Mouse (Mus musculus): Measurements from ENCODE around the gene Tmem8b. TPM values are rescaled to one million over a fixed set of nuclear protein-coding genes. Genes with fewer than 3 reads are reported as not detected.

Tmem8b gene
- polyA plus RNA-seq, 1 experiment from 2014 or later, result 2.0 TPM

DNA sequence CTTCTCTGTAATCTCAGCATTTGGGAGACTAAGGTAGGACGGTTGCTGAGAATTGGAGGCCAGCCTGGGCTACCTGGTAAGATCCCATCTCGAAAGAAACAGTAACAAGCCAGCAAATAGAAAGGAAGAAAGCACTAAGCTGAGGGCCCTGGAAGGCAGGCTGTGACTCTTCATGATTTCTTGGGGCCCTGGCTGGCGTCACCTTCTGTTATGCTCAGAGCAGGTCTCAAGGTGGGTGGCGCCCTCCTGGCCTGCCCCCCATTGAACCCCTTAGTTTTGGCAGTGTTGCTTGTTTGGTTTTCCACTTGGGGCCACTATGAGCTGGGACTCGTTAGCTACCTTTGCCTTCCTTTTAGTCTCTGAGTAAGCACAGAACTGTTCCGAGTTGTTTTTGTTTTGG, 32.0 kb upstream of the Tmem8b start:
- 83% methylated on average over 6 of the region's 6 CpGs for WGBS
- Histone ChIP-seq H3K4me3 (replicated peaks; ENCODE audit: low read depth, low read length) (no peak overlapping the region), H3K36me3 (ENCODE audit: insufficient read depth, low read length) (no peaks in the 10 kb centered on the region), H3K27ac (no peak overlapping the region), H3K4me1 (replicated peaks; ENCODE audit: insufficient read depth, low read length) (0 out of 2 replicates have a peak, but pooled peaks cover 8% of the 10 kb centered on the region), H3K4me2 (ENCODE audit: low read length) (no peak overlapping the region), H3K9ac (ENCODE audit: low read depth, low read length) (no peak overlapping the region), H3K9me3 (replicated peaks; ENCODE audit: low read length) (no peaks in the 10 kb centered on the region), H3K27me3 (ENCODE audit: insufficient read depth, low read length) (no peaks in the 10 kb centered on the region)
- DNase-seq (ENCODE audit: low spot score) (no peak), ATAC-seq (replicated peaks; ENCODE audit: low FRiP score, low read depth) (no peak)
- no peak for TF ChIP-seq CTCF (IDR thresholded peaks at IDR 0.05; ENCODE audit: low read depth)

DNA sequence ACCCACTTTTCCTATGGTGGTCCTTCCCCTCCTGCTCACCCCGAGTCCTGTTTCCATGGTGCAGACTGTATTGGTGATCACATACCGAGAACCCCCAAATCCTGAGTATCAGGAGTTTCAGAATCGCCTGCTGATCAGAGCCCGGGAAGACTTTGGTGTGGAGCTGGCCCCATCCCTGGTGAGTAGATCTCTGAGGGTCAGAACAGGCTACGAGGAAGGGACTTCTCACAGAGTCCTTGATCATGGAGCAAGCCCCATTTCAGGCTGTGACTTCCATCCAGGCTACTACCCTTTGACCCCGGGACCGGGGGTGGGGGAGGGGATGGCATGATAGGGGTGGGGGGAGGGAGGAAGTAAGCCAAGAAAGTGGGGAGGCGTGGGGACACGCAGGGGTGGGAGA, 28.7 kb upstream of the Tmem8b start:
- Histone ChIP-seq H3K9ac (ENCODE audit: low read depth, low read length) (no peak overlapping the region), H3K27me3 (ENCODE audit: insufficient read depth, low read length) (no peaks in the 10 kb centered on the region), H3K9me3 (replicated peaks; ENCODE audit: low read length) (no peaks in the 10 kb centered on the region), H3K4me1 (replicated peaks; ENCODE audit: insufficient read depth, low read length) (no peaks in the 10 kb centered on the region), H3K4me3 (replicated peaks; ENCODE audit: low read depth, low read length) (no peak overlapping the region), H3K36me3 (ENCODE audit: insufficient read depth, low read length) (no peaks in the 10 kb centered on the region), H3K4me2 (ENCODE audit: low read length) (no peak overlapping the region), H3K27ac (no peak overlapping the region)
- TF ChIP-seq CTCF (IDR thresholded peaks at IDR 0.05; ENCODE audit: low read depth), result no peak
- DNase-seq (ENCODE audit: low spot score) (no peak), ATAC-seq (replicated peaks; ENCODE audit: low FRiP score, low read depth) (no peak)
- 76% methylated on average over 9 of the region's 9 CpGs for WGBS

DNA sequence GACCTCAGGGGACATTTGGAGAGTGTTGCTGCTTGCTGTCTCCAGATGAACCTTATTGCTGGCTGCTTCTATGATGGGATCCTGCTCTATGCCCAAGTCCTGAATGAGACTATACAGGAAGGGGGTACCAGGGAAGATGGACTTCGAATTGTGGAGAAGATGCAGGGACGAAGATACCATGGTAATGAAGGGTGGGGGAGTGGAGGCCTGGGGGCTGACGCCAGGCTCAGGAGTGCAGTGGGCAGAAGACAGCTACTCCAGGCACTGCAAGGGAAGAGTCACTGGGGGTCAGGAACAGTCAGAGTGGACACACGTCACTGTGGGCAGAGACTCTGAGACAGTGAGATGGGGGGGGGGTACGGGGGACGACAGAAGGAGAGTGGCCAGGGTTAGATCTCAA, 28.3 kb upstream of the Tmem8b start:
- WGBS, result 84% methylated on average over 6 of the region's 6 CpGs
- DNase-seq (ENCODE audit: low spot score) (no peak), ATAC-seq (replicated peaks; ENCODE audit: low FRiP score, low read depth) (no peak)
- TF ChIP-seq CTCF (IDR thresholded peaks at IDR 0.05; ENCODE audit: low read depth), result no peak
- Histone ChIP-seq H3K9me3 (replicated peaks; ENCODE audit: low read length) (no peaks in the 10 kb centered on the region), H3K4me3 (replicated peaks; ENCODE audit: low read depth, low read length) (no peak overlapping the region), H3K9ac (ENCODE audit: low read depth, low read length) (no peak overlapping the region), H3K27ac (no peak overlapping the region), H3K4me1 (replicated peaks; ENCODE audit: insufficient read depth, low read length) (no peaks in the 10 kb centered on the region), H3K4me2 (ENCODE audit: low read length) (no peak overlapping the region), H3K27me3 (ENCODE audit: insufficient read depth, low read length) (no peaks in the 10 kb centered on the region), H3K36me3 (ENCODE audit: insufficient read depth, low read length) (no peaks in the 10 kb centered on the region)

DNA sequence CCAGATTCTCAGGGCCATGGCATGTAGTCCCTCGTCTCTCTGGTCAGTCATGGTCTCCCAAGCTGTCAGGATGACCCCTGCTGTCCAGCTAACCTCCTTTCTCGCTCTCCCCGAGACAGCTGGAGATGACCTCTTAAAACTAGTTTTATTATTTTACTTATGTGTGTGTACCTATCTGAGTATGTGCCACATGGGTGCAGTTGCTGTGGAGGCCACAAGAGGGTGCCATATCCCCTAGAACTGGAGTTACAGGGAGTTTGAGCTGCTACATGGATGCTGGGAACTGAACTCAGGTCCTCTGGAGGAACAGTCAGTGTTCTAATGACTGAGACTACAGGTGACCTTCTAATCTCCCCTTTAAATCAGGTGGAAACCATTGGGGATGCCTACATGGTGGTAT, 19.0 kb upstream of the Tmem8b start:
- Histone ChIP-seq H3K4me1 (replicated peaks; ENCODE audit: insufficient read depth, low read length) (no peaks in the 10 kb centered on the region), H3K27ac (no peak overlapping the region), H3K4me3 (replicated peaks; ENCODE audit: low read depth, low read length) (no peak overlapping the region), H3K9me3 (replicated peaks; ENCODE audit: low read length) (no peaks in the 10 kb centered on the region), H3K9ac (ENCODE audit: low read depth, low read length) (no peak overlapping the region), H3K4me2 (ENCODE audit: low read length) (no peak overlapping the region), H3K36me3 (ENCODE audit: insufficient read depth, low read length) (peaks cover 4% of the 10 kb centered on the region; the same call in 1 of the 2 replicates), H3K27me3 (ENCODE audit: insufficient read depth, low read length) (no peaks in the 10 kb centered on the region)
- 96% methylated on average over 3 of the region's 3 CpGs for WGBS
- ATAC-seq (replicated peaks; ENCODE audit: low FRiP score, low read depth) (no peak), DNase-seq (ENCODE audit: low spot score) (no peak)
- peak; percentile 44; the same call in 1 of the 2 replicates for TF ChIP-seq CTCF (IDR thresholded peaks at IDR 0.05; ENCODE audit: low read depth)

DNA sequence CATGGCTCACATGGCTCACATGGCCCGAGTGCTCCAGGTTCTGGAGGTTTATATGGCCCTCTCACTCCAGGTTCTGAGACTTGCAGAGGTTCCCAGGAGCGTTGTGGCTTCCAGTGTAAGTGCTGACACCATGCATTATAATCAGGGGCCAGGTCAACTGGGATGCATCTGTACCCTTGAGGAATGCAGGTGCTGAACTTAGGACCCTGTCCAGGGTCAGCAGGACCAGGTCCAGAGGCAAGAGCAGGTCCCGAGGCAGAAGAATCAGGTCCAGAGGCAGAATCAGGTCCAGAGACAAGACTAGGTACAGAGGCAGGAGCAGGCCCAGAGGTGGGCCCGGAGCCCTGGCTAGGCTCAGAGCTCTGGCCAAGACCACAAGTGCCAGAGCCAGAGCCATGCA, 16.0 kb upstream of the Tmem8b start:
- Histone ChIP-seq H3K9me3 (replicated peaks; ENCODE audit: low read length) (no peaks in the 10 kb centered on the region), H3K4me3 (replicated peaks; ENCODE audit: low read depth, low read length) (no peak overlapping the region), H3K4me2 (ENCODE audit: low read length) (no peak overlapping the region), H3K9ac (ENCODE audit: low read depth, low read length) (no peak overlapping the region), H3K27ac (no peak overlapping the region), H3K27me3 (ENCODE audit: insufficient read depth, low read length) (no peaks in the 10 kb centered on the region), H3K4me1 (replicated peaks; ENCODE audit: insufficient read depth, low read length) (no peaks in the 10 kb centered on the region), H3K36me3 (ENCODE audit: insufficient read depth, low read length) (no peaks in the 10 kb centered on the region; the same call in 1 of the 2 replicates)
- no peak for DNase-seq (ENCODE audit: low spot score)
- WGBS, result 91% methylated on average over 4 of the region's 4 CpGs
- TF ChIP-seq CTCF (IDR thresholded peaks at IDR 0.05; ENCODE audit: low read depth), result no peak
- ATAC-seq (replicated peaks; ENCODE audit: low FRiP score, low read depth), result no peak

DNA sequence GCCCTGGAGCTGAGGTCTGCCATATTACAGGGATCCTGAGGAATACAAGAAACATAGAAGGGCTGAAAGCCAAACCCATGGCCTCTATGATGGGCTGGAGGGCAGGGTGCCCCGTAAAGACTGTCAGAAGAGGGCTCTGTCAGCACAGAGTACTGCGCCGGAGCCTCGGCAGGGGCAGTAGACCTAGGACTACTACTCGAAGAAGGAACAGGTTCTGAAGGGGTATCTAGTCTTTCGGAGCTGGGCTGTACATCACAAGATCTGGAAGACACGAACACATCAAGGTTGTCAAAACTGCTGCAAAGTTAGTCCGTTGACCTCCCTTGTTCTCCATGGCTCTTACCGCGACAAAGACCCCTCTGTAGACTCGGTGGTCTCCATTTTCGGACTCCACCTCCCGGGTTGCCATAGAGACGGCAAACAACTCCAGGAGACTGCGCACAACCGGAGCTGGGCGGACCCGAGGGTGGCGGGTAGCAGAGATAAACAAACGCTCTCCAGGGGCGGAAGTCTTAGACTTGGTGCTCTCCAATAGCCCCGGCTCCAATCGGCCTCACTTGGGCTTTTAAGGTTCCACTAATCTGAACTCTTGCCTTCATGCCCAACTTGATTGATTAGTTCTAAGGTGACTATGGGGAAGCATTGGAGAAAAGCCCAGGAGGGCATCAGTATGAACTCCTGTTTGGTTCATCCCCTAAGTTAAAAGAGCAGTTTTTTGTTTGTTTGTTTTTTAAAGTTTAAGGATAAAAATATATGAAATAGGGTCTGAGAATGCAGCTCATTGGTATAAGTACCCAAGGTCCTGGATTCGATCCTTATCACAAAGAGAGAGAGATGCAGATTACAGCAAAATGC, 15.4 kb upstream of the Tmem8b start, which contains the start of gene Spag8:
TSS of gene Spag8 (minus strand) at position 434 of the 855 bp plus-strand sequence.
- no peaks in the 10 kb centered on the region for H3K9me3 ChIP-seq (replicated peaks; ENCODE audit: low read length)
- 19% methylated on average over 24 of the region's 24 CpGs for WGBS
- ATAC-seq (replicated peaks; ENCODE audit: low FRiP score, low read depth), result no peak

More for the DNA sequence above, 15.4 kb upstream of the Tmem8b start, which contains the start of gene Spag8:
- H3K27me3 ChIP-seq (ENCODE audit: insufficient read depth, low read length), result no peaks in the 10 kb centered on the region
- H3K4me2 ChIP-seq (ENCODE audit: low read length), result peak within 1 kb of the TSS; percentile 29; the same call in 1 of the 2 replicates
- DNase-seq (ENCODE audit: low spot score), result peak; percentile 61
- H3K27ac ChIP-seq, result no peak within 1 kb of the TSS
- no peaks in the 10 kb centered on the region for H3K4me1 ChIP-seq (replicated peaks; ENCODE audit: insufficient read depth, low read length)
- no peak within 1 kb of the TSS for H3K4me3 ChIP-seq (replicated peaks; ENCODE audit: low read depth, low read length)
- H3K36me3 ChIP-seq (ENCODE audit: insufficient read depth, low read length), result no peaks in the 10 kb centered on the region; the same call in 1 of the 2 replicates
- no peak for TF ChIP-seq CTCF (IDR thresholded peaks at IDR 0.05; ENCODE audit: low read depth)
- H3K9ac ChIP-seq (ENCODE audit: low read depth, low read length), result no peak within 1 kb of the TSS

All from kidney, postnatal 0 days (tissue).